Mouse (Mus musculus) hindbrain, embryonic 11.5 days (tissue): ENCODE measurements around the gene Acap1. TPM values are rescaled to one million over a fixed set of nuclear protein-coding genes. Genes with fewer than 3 reads are reported as not detected.
A peak's percentile ranks its signal among the peaks of the same experiment; 100 is the strongest.

ENCODE experiments used
- ATAC-seq: fragments of 200-750 bp; cut with Nextera tagmentation; 2 replicates; pipeline ENCODE4 v1.8.0; 2017; ENCODE audit warnings: mild to moderate bottlenecking, moderate TSS enrichment, moderate library complexity; ENCODE audit not compliant: low FRiP score
- DNase-seq: peaks from one replicate; pipeline ENCODE4 v3.0.0-alpha.2; 2015; ENCODE audit warnings: low spot score
- H3K27ac ChIP-seq: fragments of 300-500 bp; sonication (generic); 2 replicates; pipeline ENCODE4 v1.5.1; 2014; ENCODE audit warnings: mild to moderate bottlenecking, low read depth, low read length
- H3K27me3 ChIP-seq: fragments of 300-500 bp; sonication (generic); 2 replicates; pipeline ENCODE4 v1.6.1; 2014; ENCODE audit warnings: mild to moderate bottlenecking, low read length, moderate library complexity, mixed read lengths; ENCODE audit not compliant: control insufficient read depth, insufficient read depth
- H3K36me3 ChIP-seq: fragments of 300-500 bp; sonication (generic); 2 replicates; pipeline ENCODE4 v1.6.1; 2014; ENCODE audit warnings: mild to moderate bottlenecking, low read length, moderate library complexity, mixed read lengths; ENCODE audit not compliant: control insufficient read depth, insufficient read depth
- H3K4me1 ChIP-seq: fragments of 300-500 bp; sonication (generic); replicated peaks from 2 replicates; pipeline ENCODE4 v1.6.1; 2014; ENCODE audit warnings: low read length, mixed read lengths; ENCODE audit not compliant: control insufficient read depth, insufficient read depth
- H3K4me2 ChIP-seq: fragments of 300-500 bp; sonication (generic); replicated peaks from 2 replicates; pipeline ENCODE4 v1.6.1; 2014; ENCODE audit warnings: mild to moderate bottlenecking, low read depth, low read length
- H3K4me3 ChIP-seq: fragments of 300-500 bp; sonication (generic); 2 replicates; pipeline ENCODE4 v1.5.1; 2014; ENCODE audit warnings: low read depth, low read length
- H3K9ac ChIP-seq: fragments of 300-500 bp; sonication (generic); 2 replicates; pipeline ENCODE4 v1.6.1; 2014; ENCODE audit warnings: low read depth, low read length
- H3K9me3 ChIP-seq: fragments of 300-500 bp; sonication (generic); 2 replicates; pipeline ENCODE4 v1.6.1; 2016; ENCODE audit warnings: low read length; ENCODE audit not compliant: control insufficient read depth
- WGBS: fragments of 180-500 bp; shearing (Covaris S2); extraction: QIAGEN DNeasy Blood & Tissue Kit; methylation state at CpG from one replicate; pipeline ENCODE4 v1.1.7; 2014; 5-methylcytosine and 5-hydroxymethylcytosine counted together
- polyA plus RNA-seq: library from polyadenylated mRNA; unstranded; fragments of >200 nt; fragmentation: Nextera tagmentation; extraction: Ambion mirVana; gene quantifications from 2 replicates; pipeline ENCODE4 v1.2.1, GENCODE M21; 2014

Acap1 gene
- polyA plus RNA-seq, 1 experiment from 2014 or later = 0.45 TPM

GRCm38 (mm10) chr11:69835326-69835965 is 59.9 kb downstream of the Acap1 start:
- Histone ChIP-seq H3K9ac (peak overlapping the region; percentile 90), H3K27ac (peak overlapping the region; percentile 92; the same call in 1 of the 2 replicates), H3K27me3 (peaks cover 2% of the 10 kb centered on the region; the same call in 1 of the 2 replicates), H3K36me3 (peaks cover 4% of the 10 kb centered on the region; the same call in 1 of the 2 replicates), H3K9me3 (no peaks in the 10 kb centered on the region), H3K4me3 (peak overlapping the region; percentile 85), H3K4me2 (peak overlapping the region; percentile 92), H3K4me1 (peaks cover 20% of the 10 kb centered on the region)
- ATAC-seq (no peak), DNase-seq (peak; percentile 79)
- 1% methylated on average over 9 of the region's 9 CpGs for WGBS

- ATAC-seq (no peak), DNase-seq (peak; percentile 57)
- Histone ChIP-seq H3K27me3 (peaks cover 2% of the 10 kb centered on the region; the same call in 1 of the 2 replicates), H3K9me3 (no peaks in the 10 kb centered on the region), H3K4me3 (peak overlapping the region; percentile 85), H3K36me3 (peaks cover 4% of the 10 kb centered on the region; the same call in 1 of the 2 replicates), H3K9ac (peak overlapping the region; percentile 90), H3K4me1 (peaks cover 17% of the 10 kb centered on the region), H3K4me2 (peak overlapping the region; percentile 92), H3K27ac (peak overlapping the region; percentile 47)
- 8% methylated on average over 38 of the region's 48 CpGs for WGBS
Observed at GRCm38 (mm10) chr11:69834001-69834549, 61.3 kb downstream of the Acap1 start.

GRCm38 (mm10) chr11:69833554-69833953 is 61.8 kb downstream of the Acap1 start:
- no peaks in the 10 kb centered on the region for H3K9me3 ChIP-seq
- no peak overlapping the region for H3K27ac ChIP-seq
- 55% methylated on average over 8 of the region's 8 CpGs for WGBS
- DNase-seq = no peak
- H3K4me2 ChIP-seq = peak overlapping the region; percentile 92
- peak overlapping the region; percentile 90 for H3K9ac ChIP-seq
- peaks cover 4% of the 10 kb centered on the region; the same call in 1 of the 2 replicates for H3K36me3 ChIP-seq
- peaks cover 2% of the 10 kb centered on the region; the same call in 1 of the 2 replicates for H3K27me3 ChIP-seq
- H3K4me1 ChIP-seq = peaks cover 14% of the 10 kb centered on the region
- ATAC-seq = no peak
- H3K4me3 ChIP-seq = peak overlapping the region; percentile 85; the same call in 1 of the 2 replicates

Other genes with a start within 250 kb of the Acap1 start
- not detected in 2 replicates for gene Sox15, start 240.2 kb downstream of the Acap1 start, polyA plus RNA-seq
- 28.0 and 45.3 TPM in 2 replicates for gene Mpdu1, start 232.9 kb downstream of the Acap1 start, polyA plus RNA-seq
- gene Cd68, start 229.4 kb downstream of the Acap1 start, polyA plus RNA-seq = 8.2 and 8.7 TPM in 2 replicates
- 891 and 905 TPM in 2 replicates for gene Eif4a1, start 223.1 kb downstream of the Acap1 start, polyA plus RNA-seq
- gene Senp3, start 213.5 kb downstream of the Acap1 start, polyA plus RNA-seq = 85.8 and 101 TPM in 2 replicates
- not detected in 2 replicates for gene Tnfsf13, start 209.8 kb downstream of the Acap1 start, polyA plus RNA-seq
- gene Tnfsf12, start 199.7 kb downstream of the Acap1 start, polyA plus RNA-seq = 2.2 and 4.0 TPM in 2 replicates
- gene Tnfsfm13, start 199.4 kb downstream of the Acap1 start, polyA plus RNA-seq = 0.61 and 1.1 TPM in 2 replicates
- 46.5 and 50.1 TPM in 2 replicates for gene Polr2a, start 136.9 kb downstream of the Acap1 start, polyA plus RNA-seq
- gene Slc35g3, start 133.6 kb downstream of the Acap1 start, polyA plus RNA-seq = 0.57 and 1.1 TPM in 2 replicates
- 1.3 and 1.7 TPM in 2 replicates for gene Zbtb4, start 129.6 kb downstream of the Acap1 start, polyA plus RNA-seq
- 1.2 and 1.5 TPM in 2 replicates for gene Chrnb1, start 99.6 kb downstream of the Acap1 start, polyA plus RNA-seq
- 2.2 and 2.8 TPM in 2 replicates for gene Fgf11, start 93.7 kb downstream of the Acap1 start, polyA plus RNA-seq
- 0.83 and 0.93 TPM in 2 replicates for gene Tmem102, start 89.9 kb downstream of the Acap1 start, polyA plus RNA-seq
- gene Gm39566, start 80.2 kb downstream of the Acap1 start, polyA plus RNA-seq = not detected in 2 replicates
- gene Spem2, start 77.1 kb downstream of the Acap1 start, polyA plus RNA-seq = not detected in 2 replicates
- gene Spem1, start 73.4 kb downstream of the Acap1 start, polyA plus RNA-seq = 0.17 and 0.38 TPM in 2 replicates
- gene Nlgn2, start 57.8 kb downstream of the Acap1 start, polyA plus RNA-seq = 11.5 and 16.1 TPM in 2 replicates
- 268 and 276 TPM in 2 replicates for gene Tmem256, start 57.0 kb downstream of the Acap1 start, polyA plus RNA-seq
- gene Plscr3, start 49.2 kb downstream of the Acap1 start, polyA plus RNA-seq = 62.2 and 62.6 TPM in 2 replicates
- 0.52 TPM in 1 of 2 replicates, not detected in the other for gene Tnk1, start 36.8 kb downstream of the Acap1 start, polyA plus RNA-seq
- not detected in 2 replicates for gene Tmem95, start 17.5 kb downstream of the Acap1 start, polyA plus RNA-seq
- 2.3 and 2.4 TPM in 2 replicates for gene Kctd11, start 14.1 kb downstream of the Acap1 start, polyA plus RNA-seq
- 14.5 and 14.7 TPM in 2 replicates for gene 2810408A11Rik, start 5.4 kb upstream of the Acap1 start, polyA plus RNA-seq
- gene Neurl4, start 5.5 kb upstream of the Acap1 start, polyA plus RNA-seq = 15.0 and 20.6 TPM in 2 replicates
- gene Gps2, start 18.3 kb upstream of the Acap1 start, polyA plus RNA-seq = 84.3 and 89.0 TPM in 2 replicates
- 1,842 and 1,860 TPM in 2 replicates for gene Eif5a, start 26.4 kb upstream of the Acap1 start, polyA plus RNA-seq
- gene Ybx2, start 40.3 kb upstream of the Acap1 start, polyA plus RNA-seq = 3.1 and 4.8 TPM in 2 replicates
- gene Slc2a4, start 52.6 kb upstream of the Acap1 start, polyA plus RNA-seq = 7.9 and 9.6 TPM in 2 replicates
- gene Cldn7, start 69.2 kb upstream of the Acap1 start, polyA plus RNA-seq = 8.2 and 8.4 TPM in 2 replicates
- gene Ctdnep1, start 85.6 kb upstream of the Acap1 start, polyA plus RNA-seq = 23.8 and 26.8 TPM in 2 replicates
- 154 and 163 TPM in 2 replicates for gene Elp5, start 87.0 kb upstream of the Acap1 start, polyA plus RNA-seq
- gene Gabarap, start 95.6 kb upstream of the Acap1 start, polyA plus RNA-seq = 621 and 643 TPM in 2 replicates
- gene Phf23, start 100.2 kb upstream of the Acap1 start, polyA plus RNA-seq = 56.7 and 57.5 TPM in 2 replicates
- 24.6 and 27.2 TPM in 2 replicates for gene Dvl2, start 105.1 kb upstream of the Acap1 start, polyA plus RNA-seq
- gene Acadvl, start 119.9 kb upstream of the Acap1 start, polyA plus RNA-seq = 45.1 and 52.1 TPM in 2 replicates
- gene Dlg4, start 121.4 kb upstream of the Acap1 start, polyA plus RNA-seq = 13.2 and 18.7 TPM in 2 replicates
- gene Asgr1, start 158.5 kb upstream of the Acap1 start, polyA plus RNA-seq = 0.29 and 0.40 TPM in 2 replicates
- gene Asgr2, start 197.1 kb upstream of the Acap1 start, polyA plus RNA-seq = not detected in 2 replicates
- gene Mgl2, start 234.8 kb upstream of the Acap1 start, polyA plus RNA-seq = 0.42 TPM in 1 of 2 replicates, not detected in the other